Mouse (Mus musculus) lung, adult 2 months (tissue): ENCODE data around the gene Neu3.
A peak's percentile ranks its signal among the peaks of the same experiment; 100 is the strongest.

ENCODE experiments used
- CTCF ChIP-seq: fragments of 200-500 bp; IDR thresholded peaks from 2 replicates; pipeline ENCODE4 v1.5.1; 2011; ENCODE audit warnings: mild to moderate bottlenecking, low read length, control low read depth; ENCODE audit not compliant: insufficient read depth
- POLR2A ChIP-seq: fragments of 200-500 bp; IDR thresholded peaks from 2 replicates; pipeline ENCODE4 v1.6.1; 2011; ENCODE audit warnings: low read depth, mild to moderate bottlenecking, control low read depth, low read length, borderline replicate concordance; ENCODE audit errors: extremely low read depth

DNA sequence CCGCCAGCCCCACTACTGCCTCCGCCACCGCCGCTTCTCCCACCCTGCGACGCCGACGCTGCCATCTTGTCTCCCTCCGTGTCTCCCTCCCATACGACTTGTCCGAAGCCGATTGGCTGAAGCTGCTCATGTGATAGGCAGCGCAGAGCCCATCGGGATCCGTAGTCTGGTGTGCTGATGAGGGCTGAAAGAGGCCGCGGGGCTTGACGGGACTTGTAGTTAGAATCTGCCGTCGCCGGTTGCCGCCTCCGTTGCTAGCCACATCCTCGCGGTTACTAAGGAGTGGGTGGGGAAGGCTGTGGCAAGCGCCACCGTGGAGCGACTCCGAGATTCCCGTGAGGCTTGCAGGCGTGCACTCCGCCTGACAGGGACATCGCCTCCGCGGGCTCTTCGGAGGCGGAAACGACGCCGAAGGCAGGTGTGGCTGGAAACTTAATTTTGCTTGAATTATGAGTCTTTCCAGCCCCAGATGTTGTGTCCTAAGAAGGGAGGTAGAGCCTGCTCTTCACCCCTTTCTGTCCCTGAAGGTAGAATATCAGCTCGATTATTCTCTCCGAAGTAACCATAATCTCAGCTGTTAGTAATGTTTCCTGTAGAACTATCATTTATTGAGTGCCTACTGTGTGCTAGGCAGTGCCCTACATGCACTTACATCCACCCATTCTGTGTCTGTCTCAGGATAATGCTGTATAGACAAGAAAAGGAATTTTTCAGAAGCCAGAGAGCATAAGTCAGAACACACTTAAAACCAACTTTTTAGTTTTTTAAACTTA, 30.8 kb upstream of the Neu3 start, which contains the start of gene Xrra1:
- TF ChIP-seq CTCF, result no peak
- peak; percentile 95 for TF ChIP-seq POLR2A
